Mouse (Mus musculus) G1E (cell line): Measurements from ENCODE around the gene Ddx6.
"Not testable (repeated sequence)": the region's sequence is repeated elsewhere in the genome, so short reads cannot be mapped to it uniquely, and the experiment has no call there.

Experiments used
- CTCF ChIP-seq: IDR thresholded peaks from 2 replicates; pipeline ENCODE4 v1.5.1; 2012; ENCODE audit warnings: low read depth, low read length, inconsistent platforms, mixed read lengths
- GATA1 ChIP-seq: IDR thresholded peaks from 2 replicates; pipeline ENCODE4 v1.6.1; 2012; ENCODE audit warnings: borderline replicate concordance, low read length, inconsistent platforms, mixed read lengths
- POLR2AphosphoS5 ChIP-seq: IDR thresholded peaks from 2 replicates; pipeline ENCODE4 v1.6.1; 2012; ENCODE audit warnings: low read depth, low read length, inconsistent platforms; ENCODE audit not compliant: insufficient replicate concordance

- not testable (repeated sequence) for TF ChIP-seq CTCF, POLR2AphosphoS5, GATA1
These were observed 35.3 kb downstream of the Ddx6 start for GRCm38 (mm10) chr9:44640028-44640427.
